19 mouse cellular contexts compared by ENCODE assay signal in the genomic region with DNA sequence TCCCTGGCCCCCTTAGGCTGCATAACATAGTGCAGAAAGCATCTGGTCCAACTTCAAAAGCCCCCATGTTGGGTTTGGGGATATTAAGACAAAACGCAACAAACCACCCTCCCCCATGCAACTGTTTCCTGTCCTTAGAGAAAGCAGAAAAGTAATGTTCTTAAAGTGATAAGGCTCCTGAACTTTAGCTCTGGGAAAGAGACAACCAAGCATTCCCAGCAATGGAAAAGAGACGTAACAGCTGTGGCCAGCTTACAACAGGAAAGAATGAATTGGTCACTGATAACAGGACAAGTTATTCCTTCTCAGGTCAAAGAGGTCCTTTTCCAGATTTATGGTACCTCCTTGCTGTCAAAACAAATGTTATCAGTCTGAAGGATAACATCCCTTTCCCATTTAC. TPM values are rescaled to one million over a fixed set of nuclear protein-coding genes. Genes with fewer than 3 reads are reported as not detected.
"Had no signal": no experiment of that assay in that cellular context is flagged by ENCODE, and none has a peak within 500 bp of the region (broad histone marks: within the 10 kb centered on the region; RNA-seq: fewer than 3 reads in every experiment).

No protein-coding gene starts in this region.

- H3K27ac ChIP-seq: layer of hippocampus, adult 2 months; limb, embryonic 13.5 days; liver, embryonic 14.5 days; midbrain, embryonic 12.5 days; neural tube, embryonic 13.5 days had no signal

- H3K9ac ChIP-seq: limb, embryonic 13.5 days; liver, embryonic 14.5 days; midbrain, embryonic 12.5 days; neural tube, embryonic 13.5 days had no signal

- H3K36me3 ChIP-seq: limb, embryonic 13.5 days; midbrain, embryonic 12.5 days; neural tube, embryonic 13.5 days had no signal

- ATAC-seq: inflammation-experienced regulatory T-cells, adult 6 months; intestine, postnatal 0 days; midbrain, embryonic 16.5 days had no signal

- DNase-seq: left cerebral cortex, postnatal 4 days; lung, adult 18-20 months; retina, postnatal 1 day; right cerebral cortex, postnatal 4 days; spleen, adult 18-20 months; thymus, adult 18-20 months; thymus, postnatal 14 days had no signal

- H3K27me3 ChIP-seq: limb, embryonic 13.5 days; midbrain, embryonic 12.5 days; neural tube, embryonic 13.5 days had no signal

- H3K4me3 ChIP-seq: layer of hippocampus, adult 2 months; limb, embryonic 13.5 days; midbrain, embryonic 12.5 days; neural tube, embryonic 13.5 days had no signal

- H3K4me2 ChIP-seq: limb, embryonic 13.5 days; midbrain, embryonic 12.5 days; neural tube, embryonic 13.5 days had no signal

- H3K9me3 ChIP-seq: midbrain, embryonic 12.5 days; neural tube, embryonic 13.5 days had no signal

- H3K4me1 ChIP-seq: limb, embryonic 13.5 days; midbrain, embryonic 12.5 days; neural tube, embryonic 13.5 days had no signal

RNA-seq across cellular contexts. Expression of gene Rpl39l, which starts 26.9 kb away (rescaled TPM):
- total RNA-seq: layer of hippocampus, adult 2 months; layer of hippocampus, postnatal 10 days; left cerebral cortex, postnatal 4 days; liver, adult 2 months; megakaryocyte-erythroid progenitor cell, adult 5-6 weeks had no signal
- polyA plus RNA-seq: inflammation-experienced regulatory T-cells, adult 6 months; intestine, postnatal 0 days; liver, adult 2 months; lung, embryonic 16.5 days; neural tube, embryonic 13.5 days had no signal

RNA-seq across cellular contexts. Expression of gene Atf7ip2, which starts 49.3 kb away (rescaled TPM):
- total RNA-seq: layer of hippocampus, adult 2 months; megakaryocyte-erythroid progenitor cell, adult 5-6 weeks had no signal
- polyA plus RNA-seq: liver, adult 2 months; neural tube, embryonic 13.5 days had no signal
